Mouse (Mus musculus) spleen, postnatal 36 days (tissue): ENCODE measurements around the gene Grap2.

Experiments
- DNase-seq, 2 experiments: peaks; one replicate each; pipeline ENCODE4 v3.0.0; 2022; ENCODE audit warnings: low spot score in 2 of 2, mixed read lengths in 1 of 2

Grap2 gene

GRCm38 (mm10) chr15:80634391-80635193 is 62.2 kb downstream of the Grap2 start:
- peak; percentile 79 to 88 for DNase-seq

GRCm38 (mm10) chr15:80636757-80637372 is 64.5 kb downstream of the Grap2 start:
- DNase-seq = no peak

- DNase-seq = no peak
These were observed 66.8 kb downstream of the Grap2 start for GRCm38 (mm10) chr15:80639071-80639702.

GRCm38 (mm10) chr15:80639874-80640273 is 67.5 kb downstream of the Grap2 start:
- no peak for DNase-seq

GRCm38 (mm10) chr15:80641702-80642435 is 69.5 kb downstream of the Grap2 start:
- DNase-seq = no peak

GRCm38 (mm10) chr15:80645006-80645797 is 72.8 kb downstream of the Grap2 start:
- DNase-seq = no peak

- no peak for DNase-seq
These were observed 76.7 kb downstream of the Grap2 start for GRCm38 (mm10) chr15:80648977-80649606.

- DNase-seq = no peak
These were observed 78.0 kb downstream of the Grap2 start for GRCm38 (mm10) chr15:80650412-80650811.

GRCm38 (mm10) chr15:80653865-80654264 is 81.5 kb downstream of the Grap2 start:
- no peak for DNase-seq

- no peak for DNase-seq
These were observed 86.5 kb downstream of the Grap2 start for GRCm38 (mm10) chr15:80658815-80659471.

GRCm38 (mm10) chr15:80660963-80661362 is 88.6 kb downstream of the Grap2 start:
- DNase-seq = no peak

- DNase-seq = no peak
These were observed 92.0 kb downstream of the Grap2 start for GRCm38 (mm10) chr15:80664444-80664843.

- DNase-seq = peak; percentile 62 to 69
These were observed 99.2 kb downstream of the Grap2 start, which contains the start of gene Fam83f for GRCm38 (mm10) chr15:80671295-80672252. Gene Fam83f (plus strand): TSS chr15:80671847.

- no peak for DNase-seq
These were observed 100.4 kb downstream of the Grap2 start for GRCm38 (mm10) chr15:80672810-80673209.

GRCm38 (mm10) chr15:80673337-80674095 is 101.1 kb downstream of the Grap2 start:
- no peak for DNase-seq

GRCm38 (mm10) chr15:80674700-80675099 is 102.3 kb downstream of the Grap2 start:
- DNase-seq = no peak

GRCm38 (mm10) chr15:80679515-80680215 is 107.3 kb downstream of the Grap2 start:
- no peak for DNase-seq
